Mouse (Mus musculus) cerebellum, adult 18-20 months (tissue): Measurements from ENCODE around the gene Tbata.

ENCODE experiments used
- DNase-seq, 2 experiments: peaks; one replicate each; pipeline ENCODE4 v3.0.0; 2021

Gene Tbata

DNA sequence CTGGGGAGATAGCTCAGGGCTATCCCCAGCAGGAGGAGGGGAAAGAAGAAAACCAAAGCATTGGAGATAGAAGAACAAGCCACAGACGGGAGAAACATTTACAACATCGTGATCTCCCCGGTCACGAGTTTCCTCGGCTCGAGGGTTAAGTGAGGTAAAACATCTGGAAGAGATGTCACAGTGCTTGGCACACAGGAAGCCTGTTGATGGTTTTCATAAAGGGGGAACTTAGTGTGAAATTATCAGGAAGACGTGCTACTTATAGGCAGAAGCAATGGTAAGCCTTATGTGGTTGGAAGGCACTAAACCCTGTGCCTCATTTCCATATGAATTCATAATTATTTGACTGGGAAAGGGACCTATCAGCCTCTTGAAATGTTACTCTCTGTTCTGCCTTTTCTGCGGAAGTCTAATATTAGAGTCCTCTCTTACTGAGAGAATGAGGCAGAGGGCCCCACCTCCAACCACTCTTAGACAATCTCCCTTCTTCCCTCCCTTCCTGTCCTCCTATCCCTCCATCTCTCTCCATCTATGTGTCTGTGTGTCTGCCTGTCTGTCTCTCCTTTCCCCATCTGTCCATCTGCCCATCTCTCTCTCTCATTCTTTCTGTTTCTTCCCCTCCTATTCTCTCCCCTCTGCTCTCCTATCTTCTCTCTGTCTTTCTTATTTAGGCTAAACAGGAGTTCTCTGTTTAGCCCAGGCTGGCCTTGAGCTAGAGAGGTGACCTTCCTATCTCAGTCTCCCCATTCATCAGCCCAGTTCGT is 4.2 kb upstream of the Tbata start:
- no peak for DNase-seq

- no peak for DNase-seq
Measured at GRCm38 (mm10) chr10:61168393-61168792, 3.4 kb upstream of the Tbata start.

DNA sequence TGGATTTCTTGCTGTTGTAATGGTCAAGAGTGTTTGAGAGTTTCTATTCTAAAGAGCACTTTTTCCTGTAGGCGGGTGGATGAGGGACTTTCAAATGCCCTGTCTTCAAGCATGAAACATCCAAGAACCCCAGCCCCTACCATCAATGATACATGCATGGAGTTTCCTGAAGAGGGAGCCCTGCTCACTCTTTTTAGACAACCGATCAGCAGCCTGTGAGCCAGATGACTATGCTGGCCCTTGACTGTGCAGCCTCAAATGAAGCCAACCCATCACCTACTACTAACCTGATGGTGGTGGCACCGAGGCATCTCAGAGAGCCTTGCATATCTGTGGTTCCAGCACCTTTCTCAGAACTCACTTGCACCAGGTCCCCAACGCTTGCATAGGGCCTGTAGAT is 742 bp downstream of the Tbata start:
- no peak for DNase-seq

GRCm38 (mm10) chr10:61174711-61175441 is 3.1 kb downstream of the Tbata start:
- peak; percentile 26 to 48 for DNase-seq

- peak; percentile 91 for DNase-seq
Measured at GRCm38 (mm10) chr10:61175442-61176204, 3.9 kb downstream of the Tbata start.

DNA sequence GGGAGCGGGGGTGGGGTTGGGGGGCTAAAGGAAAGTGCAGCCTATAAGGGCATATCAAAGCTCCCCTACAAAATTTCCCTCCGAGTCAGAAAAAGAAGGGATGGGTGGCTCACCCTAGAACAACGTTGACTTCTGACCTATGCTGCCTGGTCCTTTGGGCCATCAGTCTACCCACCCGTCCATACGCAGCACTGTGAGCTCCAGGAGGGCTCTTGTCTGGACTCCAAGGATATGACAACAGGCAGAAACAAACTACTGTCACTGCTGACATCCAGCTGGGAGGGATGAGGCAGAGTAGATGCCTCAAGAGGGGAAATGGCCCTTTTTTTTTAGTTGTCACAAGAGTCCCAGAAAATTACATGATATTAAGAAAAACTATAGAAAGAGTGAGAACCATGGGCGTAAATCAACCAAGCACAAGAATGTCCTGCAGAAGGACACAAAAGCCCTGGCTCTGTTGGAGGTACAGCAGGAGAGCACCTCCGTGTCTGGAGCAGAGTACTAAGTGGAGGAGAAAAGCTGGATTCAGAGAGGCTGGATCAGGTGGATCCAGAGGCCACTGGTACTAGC is 4.6 kb downstream of the Tbata start:
- DNase-seq = peak; percentile 33 to 50

DNA sequence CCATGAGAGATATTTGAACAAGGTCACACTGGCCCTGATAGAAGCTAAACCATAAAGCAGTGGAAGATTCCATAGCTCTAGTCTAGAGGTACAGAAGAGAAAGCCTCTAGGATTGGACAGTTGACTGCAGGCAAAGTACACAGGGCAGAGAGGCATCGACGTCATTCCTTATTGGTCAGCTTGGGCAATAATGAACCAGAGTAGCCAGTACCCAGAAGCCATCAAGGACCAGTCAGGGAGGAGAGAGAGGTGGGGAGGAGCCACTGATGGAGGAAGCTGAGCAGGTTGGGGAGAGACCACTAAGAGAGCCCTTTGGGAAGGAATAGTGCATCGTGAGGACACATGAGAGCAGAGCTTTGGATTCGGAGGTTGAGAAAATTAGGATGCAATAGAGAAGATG is 6.0 kb downstream of the Tbata start:
- peak; percentile 25 to 31 for DNase-seq

DNA sequence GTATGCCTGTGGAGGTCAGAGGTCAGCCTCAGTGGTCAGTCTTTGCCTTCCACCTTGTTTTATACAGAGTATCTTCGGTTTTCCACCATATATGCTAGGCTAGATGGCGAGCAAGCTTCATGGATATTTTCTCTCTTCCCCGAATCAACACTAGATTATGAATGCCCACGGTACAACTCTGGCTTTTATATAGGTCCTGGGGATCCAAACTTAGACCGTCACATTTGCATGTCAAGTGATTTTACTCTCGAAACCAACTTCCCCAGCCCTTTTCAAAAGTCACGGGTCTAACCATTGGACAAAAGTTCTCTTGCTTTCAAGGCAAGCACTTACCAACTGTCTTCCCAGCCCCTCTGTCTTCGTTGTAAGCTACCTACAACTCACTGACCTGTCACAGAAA is 6.9 kb downstream of the Tbata start:
- no peak for DNase-seq

DNA sequence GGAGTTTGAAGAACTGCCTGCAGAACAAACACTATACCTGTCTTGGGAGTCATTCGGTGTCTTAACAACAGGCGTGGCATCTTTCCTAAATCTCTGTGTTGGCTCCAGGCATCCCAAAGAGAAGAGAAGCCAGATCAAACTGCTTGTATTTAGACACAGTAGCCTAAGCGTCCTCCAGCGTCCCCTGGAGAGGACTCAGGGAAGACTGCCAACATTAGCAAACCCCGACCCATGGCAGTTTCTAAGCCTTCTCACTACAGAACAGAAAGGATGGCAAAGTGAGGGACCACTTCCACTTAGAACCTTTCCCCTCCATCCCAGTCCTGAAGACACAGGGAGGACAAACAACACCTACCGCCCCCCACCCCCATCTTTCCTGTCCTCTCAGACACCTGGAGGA is 8.2 kb downstream of the Tbata start:
- DNase-seq = no peak

- DNase-seq = no peak
Measured at GRCm38 (mm10) chr10:61187001-61187400, 15.2 kb downstream of the Tbata start.

DNA sequence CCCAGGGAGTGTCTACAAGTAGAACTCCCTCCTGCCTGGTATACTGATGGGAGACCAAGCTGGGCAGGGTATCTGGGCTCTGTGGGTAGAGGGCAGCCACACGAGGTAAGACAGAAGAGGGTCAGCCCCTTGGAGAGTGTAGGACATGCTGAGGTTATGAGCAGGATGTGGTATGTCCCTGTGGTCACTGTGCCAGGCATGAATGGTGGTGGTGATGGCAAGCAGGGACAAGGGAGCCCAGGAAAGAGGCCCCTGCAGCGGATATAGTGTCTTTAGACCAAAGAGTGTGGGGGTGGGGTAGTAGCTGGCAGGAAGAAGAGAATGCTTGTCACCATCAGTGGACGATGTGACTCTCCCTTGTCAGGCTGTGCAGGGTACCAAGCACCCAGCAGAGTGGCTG is 16.3 kb downstream of the Tbata start:
- DNase-seq = no peak

DNA sequence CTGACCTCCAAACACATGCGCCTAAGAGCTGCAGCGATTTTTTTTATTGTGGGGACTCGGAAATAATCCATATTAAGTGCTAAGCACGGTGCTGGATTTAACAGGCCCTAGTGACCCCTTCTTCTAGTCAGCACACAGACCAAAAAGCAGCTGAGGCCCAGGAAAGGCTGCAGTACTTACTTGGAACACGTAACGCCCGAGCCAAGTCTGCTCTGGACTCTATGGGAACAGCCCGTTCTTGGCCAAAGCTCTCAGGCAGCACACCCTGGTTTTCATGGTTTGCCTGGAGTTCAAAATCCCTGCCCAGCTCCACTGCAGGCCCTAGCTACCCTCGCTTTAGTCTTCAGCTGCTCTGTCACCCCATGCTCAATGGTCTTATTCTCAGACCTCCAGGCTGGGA is 22.9 kb downstream of the Tbata start:
- no peak for DNase-seq

GRCm38 (mm10) chr10:61195216-61195615 is 23.5 kb downstream of the Tbata start:
- DNase-seq = no peak

DNA sequence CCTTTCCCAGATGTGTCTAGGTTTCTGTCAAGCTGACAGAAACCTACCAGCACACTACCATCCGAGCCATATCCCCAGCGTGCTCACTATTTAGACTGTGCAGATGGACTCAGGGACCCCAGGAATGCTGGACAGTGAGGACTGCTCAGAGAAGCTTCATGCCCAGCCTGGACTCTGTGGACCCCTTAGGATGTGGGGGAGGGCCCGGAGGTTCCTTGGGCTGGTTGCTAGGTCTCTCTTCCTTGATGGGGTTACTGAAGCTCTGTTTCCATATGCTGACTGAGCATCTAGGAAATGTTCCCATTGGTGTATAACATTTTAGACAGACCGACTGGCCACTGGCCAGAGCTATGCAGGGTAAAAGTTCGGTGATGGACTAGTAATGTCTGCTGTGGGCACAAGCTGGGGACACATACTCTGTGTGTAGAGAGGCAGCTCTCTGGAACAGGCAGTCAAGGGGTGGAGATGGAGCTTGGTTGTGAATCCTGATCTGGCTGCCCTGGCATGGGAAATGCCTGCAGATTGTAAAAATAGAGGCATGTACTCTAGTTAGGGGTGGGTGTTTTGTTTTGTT is 24.1 kb downstream of the Tbata start:
- DNase-seq = no peak

DNA sequence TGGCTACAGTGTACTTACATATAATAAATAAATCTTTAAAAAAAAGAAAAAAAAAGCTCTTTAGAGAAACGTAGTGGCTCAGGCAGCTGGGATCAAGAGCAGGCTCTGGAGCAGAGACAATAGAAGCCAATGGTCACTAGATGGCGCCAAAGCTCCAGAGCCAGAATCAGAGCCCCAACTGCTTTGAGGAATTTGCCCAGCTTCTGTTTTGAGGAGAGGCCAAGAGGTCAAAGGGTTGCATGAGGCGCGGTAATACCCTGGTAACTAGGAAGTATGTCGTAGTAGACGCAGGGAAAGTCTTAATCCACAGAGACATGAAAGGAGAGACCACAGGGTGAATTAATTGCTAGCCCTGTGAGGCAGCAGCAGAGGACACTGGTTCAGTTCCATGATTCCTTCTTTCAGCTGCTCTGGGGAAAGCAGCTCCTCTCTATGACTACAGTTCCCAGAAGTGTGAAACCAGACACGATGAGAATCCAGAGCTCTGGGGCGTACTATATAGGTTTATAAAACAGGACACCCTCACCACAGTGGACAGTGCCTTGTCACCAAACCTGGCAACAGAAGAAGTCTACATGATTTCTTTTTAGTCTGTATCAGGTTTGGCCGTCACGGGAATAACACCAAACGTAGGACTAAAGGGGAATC is 27.9 kb downstream of the Tbata start:
- DNase-seq = peak; percentile 68 to 83

GRCm38 (mm10) chr10:61200232-61200820 is 28.6 kb downstream of the Tbata start:
- no peak for DNase-seq

GRCm38 (mm10) chr10:61200998-61201397 is 29.2 kb downstream of the Tbata start:
- no peak for DNase-seq

GRCm38 (mm10) chr10:61201596-61202318 is 30.0 kb downstream of the Tbata start:
- no peak for DNase-seq

- no peak for DNase-seq
Measured at GRCm38 (mm10) chr10:61203930-61204329, 32.2 kb downstream of the Tbata start.

DNA sequence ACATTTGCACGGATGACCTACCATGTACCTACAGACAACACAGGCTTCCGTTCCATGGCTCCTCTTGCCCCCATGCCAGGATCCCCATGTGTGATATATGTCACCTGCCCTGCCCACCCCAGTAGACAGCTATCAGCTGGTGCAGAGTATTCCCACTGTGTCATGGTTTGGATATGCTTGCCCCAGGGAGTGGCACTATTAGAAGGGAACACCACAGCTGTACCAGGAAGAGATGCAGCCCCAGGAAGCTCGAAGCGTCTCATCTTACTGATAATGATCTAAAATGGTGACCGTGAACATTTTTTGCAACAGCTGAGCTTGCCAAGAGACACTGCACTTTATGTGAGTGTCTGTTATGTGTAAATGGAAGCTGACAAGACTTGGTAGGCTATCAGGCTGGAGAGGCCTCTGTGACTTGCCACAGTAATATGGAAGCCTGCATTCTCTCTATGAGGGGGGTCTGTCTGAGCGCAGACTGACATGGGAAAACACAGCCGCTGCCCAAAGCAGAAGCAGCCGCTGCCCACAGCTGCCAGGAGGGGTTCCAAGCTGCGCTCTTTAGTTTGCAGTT is 36.4 kb downstream of the Tbata start:
- no peak for DNase-seq

DNA sequence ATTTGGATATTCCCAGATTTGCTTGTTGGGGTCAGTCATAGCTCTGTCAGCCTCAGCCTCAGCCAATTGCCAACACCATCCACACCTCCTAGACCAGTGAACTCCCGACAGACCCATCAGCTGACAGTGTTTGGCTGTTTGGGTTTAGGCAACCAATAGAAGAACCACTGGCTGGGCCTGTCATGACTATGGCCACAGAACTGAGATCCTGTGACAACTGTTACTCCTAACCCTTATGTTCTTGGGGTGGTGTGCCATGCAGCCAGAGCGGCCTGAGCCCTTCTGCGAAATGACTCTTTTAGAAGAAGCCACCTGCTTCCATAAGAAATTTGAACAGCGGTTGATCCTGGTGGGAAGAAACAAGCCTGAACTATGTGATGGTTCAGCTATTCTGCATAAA is 39.4 kb downstream of the Tbata start:
- no peak for DNase-seq
